ENCODE assay signal across 18 mouse cellular contexts in genomic region chr4:102637348-102637910, GRCm38 (mm10).
DNase-seq lines count a peak whose midpoint lies in the region; ATAC-seq and TF ChIP-seq lines count a peak whose summit lies in the region.
"Had no signal": no experiment of that assay in that cellular context is flagged by ENCODE, and none has a peak within 500 bp of the region (broad histone marks: within the 10 kb centered on the region; RNA-seq: fewer than 3 reads in every experiment).

No protein-coding gene starts in this region.

- no peak overlapping the region for H3K9ac ChIP-seq in heart, embryonic 11.5 days (ENCODE audit: low read depth, low read length)
- no peak overlapping the region for H3K9ac ChIP-seq in hindbrain, postnatal 0 days (replicated peaks; ENCODE audit: low read length)
- no peak overlapping the region for H3K9ac ChIP-seq in hindbrain, embryonic 13.5 days
- H3K9ac ChIP-seq in intestine, embryonic 15.5 days, result no peak overlapping the region
- H3K9ac ChIP-seq: liver, embryonic 13.5 days had no signal

- H3K27ac ChIP-seq in heart, embryonic 11.5 days (ENCODE audit: low read depth, low read length), result no peak overlapping the region
- H3K27ac ChIP-seq in hindbrain, postnatal 0 days, result no peak overlapping the region
- no peak overlapping the region for H3K27ac ChIP-seq in hindbrain, embryonic 13.5 days
- no peak overlapping the region for H3K27ac ChIP-seq in intestine, embryonic 15.5 days
- H3K27ac ChIP-seq: liver, embryonic 13.5 days had no signal

- peaks cover 13% of the 10 kb centered on the region for H3K4me1 ChIP-seq in heart, embryonic 11.5 days (ENCODE audit: control insufficient read depth, insufficient read depth, low read length)
- no peaks in the 10 kb centered on the region for H3K4me1 ChIP-seq in hindbrain, postnatal 0 days (ENCODE audit: insufficient read depth, low read length)
- no peaks in the 10 kb centered on the region for H3K4me1 ChIP-seq in hindbrain, embryonic 13.5 days (replicated peaks)
- H3K4me1 ChIP-seq in intestine, embryonic 15.5 days (replicated peaks), result no peaks in the 10 kb centered on the region

- H3K9me3 ChIP-seq in heart, embryonic 11.5 days (replicated peaks; ENCODE audit: control insufficient read depth, low read length), result no peaks in the 10 kb centered on the region
- no peaks in the 10 kb centered on the region for H3K9me3 ChIP-seq in hindbrain, postnatal 0 days (ENCODE audit: low read length)
- H3K9me3 ChIP-seq in hindbrain, embryonic 13.5 days, result no peaks in the 10 kb centered on the region
- no peaks in the 10 kb centered on the region for H3K9me3 ChIP-seq in intestine, embryonic 15.5 days
- H3K9me3 ChIP-seq: liver, embryonic 13.5 days; megakaryocyte, embryonic 14.5 days had no signal

- ATAC-seq in heart, embryonic 11.5 days (replicated peaks; ENCODE audit: insufficient number of reproducible peaks, low FRiP score, low TSS enrichment), result no peak
- no peak for ATAC-seq in hindbrain, postnatal 0 days
- ATAC-seq in hindbrain, embryonic 13.5 days (ENCODE audit: low FRiP score), result no peak
- no peak for ATAC-seq in intestine, embryonic 15.5 days

- H3K4me3 ChIP-seq in heart, embryonic 11.5 days (ENCODE audit: low read depth, low read length), result no peak overlapping the region
- H3K4me3 ChIP-seq in hindbrain, postnatal 0 days (ENCODE audit: low read length), result no peak overlapping the region
- no peak overlapping the region for H3K4me3 ChIP-seq in hindbrain, embryonic 13.5 days
- no peak overlapping the region for H3K4me3 ChIP-seq in intestine, embryonic 15.5 days (replicated peaks)
- H3K4me3 ChIP-seq: liver, embryonic 13.5 days; megakaryocyte, embryonic 14.5 days had no signal

- TF ChIP-seq CTCF in hindbrain, postnatal 0 days (IDR thresholded peaks at IDR 0.05; ENCODE audit: low read depth), result no peak
- TF ChIP-seq CTCF in brain, embryonic 14.5 days (IDR thresholded peaks at IDR 0.05; ENCODE audit: borderline replicate concordance, extremely low read depth, insufficient read depth, insufficient read length), result no peak

- peak; percentile 90 for DNase-seq in heart, adult 11 months
- DNase-seq in hindbrain, postnatal 0 days (ENCODE audit: low spot score), result peak; percentile 21
- DNase-seq in brain, embryonic 14.5 days (ENCODE audit: low read depth), result peak; percentile 70
- peak; percentile 73 for DNase-seq in lung, postnatal 10 days
- no peak for DNase-seq in cerebellum, postnatal 36 days
- DNase-seq: adrenal gland, adult 8-10 months; cerebellum, adult 11-12 months; gastrocnemius, postnatal 10 days; kidney, adult 8-10 months; kidney, postnatal 4 days; liver, embryonic 13.5 days; spleen, adult 18-20 months; thymus, adult 2 months had no signal

- H3K4me2 ChIP-seq in heart, embryonic 11.5 days, result no peak overlapping the region
- H3K4me2 ChIP-seq in hindbrain, postnatal 0 days (ENCODE audit: low read depth, low read length), result no peak overlapping the region
- H3K4me2 ChIP-seq in hindbrain, embryonic 13.5 days, result no peak overlapping the region
- no peak overlapping the region for H3K4me2 ChIP-seq in intestine, embryonic 15.5 days (replicated peaks)
- H3K4me2 ChIP-seq: liver, embryonic 13.5 days had no signal

- H3K36me3 ChIP-seq in heart, embryonic 11.5 days (ENCODE audit: control insufficient read depth, insufficient read depth, low read length), result no peaks in the 10 kb centered on the region
- H3K36me3 ChIP-seq in hindbrain, postnatal 0 days (ENCODE audit: insufficient read depth, low read length), result no peaks in the 10 kb centered on the region
- H3K36me3 ChIP-seq in hindbrain, embryonic 13.5 days, result no peaks in the 10 kb centered on the region
- no peaks in the 10 kb centered on the region for H3K36me3 ChIP-seq in intestine, embryonic 15.5 days
- H3K36me3 ChIP-seq: liver, embryonic 13.5 days had no signal

- no peak for TF ChIP-seq POLR2A in brain, embryonic 14.5 days (IDR thresholded peaks at IDR 0.05; ENCODE audit: borderline replicate concordance, extremely low read depth, insufficient read depth, insufficient read length, poor library complexity, severe bottlenecking)

- 66% methylated on average over 4 of the region's 4 CpGs for WGBS in heart, embryonic 11.5 days (ENCODE audit: insufficient replicate concordance)
- WGBS in hindbrain, postnatal 0 days, result 79% methylated on average over 4 of the region's 4 CpGs
- WGBS in hindbrain, embryonic 13.5 days, result 88% methylated on average over 4 of the region's 4 CpGs
- WGBS in intestine, embryonic 15.5 days, result 67% methylated on average over 4 of the region's 4 CpGs

- H3K27me3 ChIP-seq in heart, embryonic 11.5 days (ENCODE audit: control insufficient read depth, insufficient read depth, low read length), result no peaks in the 10 kb centered on the region
- no peaks in the 10 kb centered on the region for H3K27me3 ChIP-seq in hindbrain, postnatal 0 days (ENCODE audit: insufficient read depth, low read length)
- no peaks in the 10 kb centered on the region for H3K27me3 ChIP-seq in hindbrain, embryonic 13.5 days
- H3K27me3 ChIP-seq in intestine, embryonic 15.5 days (replicated peaks), result no peaks in the 10 kb centered on the region
- H3K27me3 ChIP-seq: CH12.LX; liver, embryonic 13.5 days had no signal

Comparison
In these comparisons a context has a peak if more than half of its experiments do, and no peak if none do; other contexts are left out.
1. DNase-seq: peak in heart, adult 11 months (single experiment), hindbrain, postnatal 0 days (single experiment), brain, embryonic 14.5 days (single experiment) and lung, postnatal 10 days (single experiment); none in cerebellum, postnatal 36 days (0 of 2).